Mouse (Mus musculus): Measurements from ENCODE around the gene Retreg2.

The Retreg2 gene

DNA sequence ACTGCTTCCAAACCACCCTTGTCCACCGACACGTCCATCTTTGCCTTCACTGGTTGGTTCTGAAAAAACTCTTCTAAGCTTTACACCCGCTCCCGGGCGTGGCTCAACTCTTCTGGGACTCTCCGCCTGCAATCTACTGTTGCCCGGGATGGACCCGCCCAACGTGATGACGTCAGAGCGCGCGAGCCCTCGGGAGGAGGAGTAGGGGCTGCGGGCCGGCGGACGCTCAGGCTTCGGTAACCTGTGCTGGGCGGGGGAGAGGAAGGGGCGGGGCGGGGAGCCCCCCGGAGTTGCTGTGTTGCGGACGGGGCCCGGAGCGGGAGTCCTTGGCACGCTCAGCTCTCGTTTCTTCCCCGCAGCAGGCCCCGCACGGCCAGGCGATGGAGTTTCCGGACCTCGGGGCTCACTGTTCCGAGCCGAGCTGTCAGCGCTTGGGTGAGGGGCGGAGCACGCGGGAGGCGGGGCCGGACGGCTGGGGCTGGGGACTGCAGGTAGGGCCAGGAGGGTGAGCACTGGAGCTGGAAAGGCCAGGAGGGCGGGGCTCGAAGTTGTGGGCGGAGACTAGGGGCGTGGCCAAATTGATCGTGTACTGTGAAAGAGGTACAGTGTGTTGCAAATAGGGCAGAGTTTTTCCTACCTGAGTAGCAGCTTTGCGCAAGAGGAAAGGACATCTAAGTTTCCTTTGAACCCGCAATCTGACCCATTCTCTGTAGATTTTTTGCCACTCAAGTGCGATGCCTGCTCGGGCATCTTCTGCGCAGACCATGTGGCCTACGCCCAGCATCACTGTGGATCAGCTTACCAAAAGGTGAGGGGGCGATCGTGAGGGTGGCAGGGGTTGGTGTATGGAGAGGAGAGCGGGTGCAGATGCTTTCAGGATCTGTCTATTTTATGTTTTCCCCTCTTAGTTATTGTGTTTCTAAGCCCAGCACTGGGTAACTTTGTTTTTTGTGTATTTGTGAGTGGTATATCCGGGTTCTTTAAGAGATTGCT lies 26.2 kb downstream of the Retreg2 start, which contains the start of gene Zfand2b:
Zfand2b (plus strand) TSS at position 175 of the 993 bp plus-strand sequence.
- peak; percentile 86 for DNase-seq (ENCODE audit: low spot score)

GRCm38 (mm10) chr1:75179334-75180104 lies 36.9 kb downstream of the Retreg2 start:
- no peak for DNase-seq (ENCODE audit: low spot score)

- peak; percentile 55 for DNase-seq (ENCODE audit: low spot score)
Measured at GRCm38 (mm10) chr1:75180105-75180590, 37.6 kb downstream of the Retreg2 start, which contains the start of gene Abcb6. TSS of gene Abcb6 (minus strand) at chr1:75180392.

DNA sequence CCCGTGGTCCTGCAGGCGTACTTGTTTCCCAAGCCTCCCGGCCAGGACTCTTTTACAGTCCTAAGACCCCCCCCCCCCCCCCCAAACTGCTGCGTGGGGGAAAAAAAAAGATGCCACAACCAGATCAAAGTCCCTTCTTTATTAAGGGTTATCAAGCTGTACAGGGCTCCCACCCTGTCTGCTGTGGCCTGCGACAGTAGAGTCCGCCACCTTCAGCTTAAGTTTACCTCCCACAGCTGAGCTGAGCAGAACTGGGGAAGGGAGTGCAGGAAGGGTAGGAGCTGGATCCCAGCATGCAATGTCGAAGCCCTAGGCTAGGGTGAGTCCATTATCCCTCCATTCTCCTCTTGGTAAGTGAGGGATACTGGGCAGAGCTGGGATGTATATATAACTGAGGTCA lies 38.2 kb downstream of the Retreg2 start:
- DNase-seq (ENCODE audit: low spot score), result no peak

GRCm38 (mm10) chr1:75181377-75181870 lies 38.8 kb downstream of the Retreg2 start:
- no peak for DNase-seq (ENCODE audit: low spot score)

DNA sequence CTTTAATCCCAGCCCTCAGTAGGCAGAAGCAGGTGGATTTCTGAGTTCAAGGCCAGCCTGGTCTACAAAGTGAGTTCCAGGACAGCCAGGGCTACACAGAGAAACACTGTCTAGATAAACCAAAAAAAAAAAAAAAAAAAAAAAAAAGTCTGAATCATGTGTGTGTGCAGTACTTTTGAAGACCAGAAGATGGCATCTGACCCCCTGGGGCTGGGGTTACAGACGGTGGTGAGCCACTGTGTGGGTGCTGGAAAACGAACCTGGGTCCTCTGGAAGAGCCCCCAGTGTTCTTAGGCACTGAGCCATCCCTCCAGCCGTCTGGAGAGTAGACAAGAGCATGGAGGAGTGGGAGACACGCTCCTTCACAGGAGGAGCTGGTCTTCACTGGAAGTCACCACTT lies 39.6 kb downstream of the Retreg2 start:
- no peak for DNase-seq (ENCODE audit: low spot score)

DNA sequence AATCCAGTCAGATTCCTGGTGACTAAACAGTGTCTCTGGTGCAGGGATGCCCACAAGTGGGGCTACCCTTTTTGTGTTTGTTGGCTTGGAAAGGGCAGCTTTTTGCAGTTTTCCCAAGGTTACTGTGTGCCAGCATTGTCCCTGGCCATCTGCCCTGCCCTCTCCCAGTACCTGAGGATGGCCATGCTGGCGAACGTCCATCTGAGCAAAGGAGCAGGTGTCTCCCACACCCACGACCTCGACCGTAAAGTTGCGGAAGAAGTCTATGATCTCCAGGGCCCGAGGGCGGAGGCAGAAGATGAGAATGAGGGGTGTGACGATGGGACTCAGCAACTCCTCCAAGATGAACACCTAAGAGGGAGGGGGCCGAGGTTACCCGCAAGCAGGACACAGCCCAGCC lies 42.9 kb downstream of the Retreg2 start:
- no peak for DNase-seq (ENCODE audit: low spot score)

GRCm38 (mm10) chr1:75187126-75187525 lies 44.5 kb downstream of the Retreg2 start:
- DNase-seq (ENCODE audit: low spot score), result no peak

GRCm38 (mm10) chr1:75187914-75188483 lies 45.4 kb downstream of the Retreg2 start:
- no peak for DNase-seq (ENCODE audit: low spot score)

- no peak for DNase-seq (ENCODE audit: low spot score)
Measured at GRCm38 (mm10) chr1:75190577-75190976, 48.0 kb downstream of the Retreg2 start.

GRCm38 (mm10) chr1:75191258-75191621 lies 48.7 kb downstream of the Retreg2 start:
- no peak for DNase-seq (ENCODE audit: low spot score)

GRCm38 (mm10) chr1:75191622-75192402 lies 49.2 kb downstream of the Retreg2 start, which contains the start of the genes Ankzf1 and Atg9a:
TSS of gene Ankzf1 (plus strand) at chr1:75192151.
TSS of gene Atg9a (minus strand) at chr1:75192196.
- DNase-seq (ENCODE audit: low spot score), result peak; percentile 70

DNA sequence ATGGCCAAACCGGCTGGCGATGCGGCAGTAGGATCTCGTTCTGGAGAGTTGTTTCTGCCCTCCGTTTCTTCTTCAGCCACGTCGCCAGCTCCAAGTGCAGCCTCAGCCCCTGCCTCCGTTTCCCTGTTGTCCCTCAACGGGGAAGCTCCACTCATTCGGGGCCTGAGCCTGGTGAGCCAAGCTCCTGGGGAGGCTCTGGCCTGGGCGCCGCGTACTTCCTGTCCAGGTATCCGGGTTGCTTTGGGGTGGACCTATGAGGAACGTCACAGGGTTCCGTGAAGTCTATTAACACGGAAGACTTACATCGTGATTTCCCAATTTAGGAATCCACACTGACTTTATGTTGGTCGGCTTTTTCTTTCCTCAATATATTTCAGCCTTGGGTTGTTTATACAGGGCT lies 49.9 kb downstream of the Retreg2 start:
- no peak for DNase-seq (ENCODE audit: low spot score)

All from ovary, postnatal 10 days (tissue).